Mouse (Mus musculus) testis, adult 2 months (tissue): ENCODE results near the gene Anln.

Experiments used
- CTCF ChIP-seq: fragments of 200-500 bp; IDR thresholded peaks from 2 replicates; pipeline ENCODE4 v1.5.1; 2012; ENCODE audit warnings: low read depth, mild to moderate bottlenecking, inconsistent platforms, low read length, moderate library complexity; ENCODE audit not compliant: control insufficient read depth, insufficient read depth, insufficient replicate concordance
- POLR2A ChIP-seq: fragments of 200-500 bp; IDR thresholded peaks from 2 replicates; pipeline ENCODE4 v1.6.1; 2012; ENCODE audit warnings: low read depth, mild to moderate bottlenecking, inconsistent platforms, low read length, moderate library complexity; ENCODE audit not compliant: control insufficient read depth

DNA sequence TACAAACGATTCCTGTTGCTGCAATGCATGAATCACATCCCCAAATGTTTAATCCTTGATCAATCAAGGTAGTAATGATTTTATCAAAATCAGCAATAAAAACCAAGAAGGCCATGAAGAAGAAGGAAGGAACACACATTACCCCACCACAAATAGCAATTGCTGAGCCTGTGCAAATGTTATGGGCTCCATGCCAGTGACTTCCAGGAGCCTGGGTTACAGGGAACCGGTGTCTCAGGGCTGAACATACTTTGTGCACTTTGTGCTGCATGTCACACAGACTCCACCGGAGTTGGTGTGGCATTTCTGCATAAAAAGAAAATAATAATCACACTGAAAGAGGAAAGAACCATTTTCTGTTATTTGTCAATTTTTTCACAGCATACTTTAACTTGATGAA, 74.9 kb downstream of the Anln start:
- no peak for TF ChIP-seq CTCF
- no peak for TF ChIP-seq POLR2A
